Mouse (Mus musculus) liver, embryonic 14.5 days (tissue): ENCODE data around the gene Sel1l2. TPM values are rescaled to one million over a fixed set of nuclear protein-coding genes. Genes with fewer than 3 reads are reported as not detected.

ENCODE experiments used
- ATAC-seq: fragments of 200-750 bp; cut with Nextera tagmentation; 2 replicates; pipeline ENCODE4 v1.8.0; 2017; ENCODE audit warnings: moderate number of reproducible peaks, mild to moderate bottlenecking, moderate library complexity; ENCODE audit not compliant: insufficient read depth
- DNase-seq, 3 experiments: peaks; one replicate each; pipeline ENCODE4 v3.0.0-alpha.2; 2012 to 2013; ENCODE audit warnings: low read depth in 3 of 3, low spot score in 3 of 3
- H3K27ac ChIP-seq: fragments of 300-500 bp; sonication (generic); 2 replicates; pipeline ENCODE4 v1.5.1; 2014; ENCODE audit warnings: moderate library complexity, mild to moderate bottlenecking, control low read depth, inconsistent platforms
- H3K27me3 ChIP-seq: fragments of 300-500 bp; sonication (generic); 2 replicates; pipeline ENCODE4 v1.6.1; 2014; ENCODE audit warnings: mild to moderate bottlenecking, low read length, moderate library complexity; ENCODE audit not compliant: control insufficient read depth, insufficient read depth
- H3K36me3 ChIP-seq: fragments of 300-500 bp; sonication (generic); replicated peaks from 2 replicates; pipeline ENCODE4 v1.6.1; 2014; ENCODE audit warnings: low read depth; ENCODE audit not compliant: control insufficient read depth, insufficient read depth
- H3K4me1 ChIP-seq, 2 experiments: fragments of 200-500 bp in 1 of 2; fragments of 300-500 bp in 1 of 2; sonication (generic) in 1 of 2; replicated peaks; 2 replicates each; pipeline ENCODE4 v1.6.1; 2012 to 2014; ENCODE audit warnings: antibody characterized with exemption in 1 of 2, inconsistent platforms in 1 of 2, low read length in 1 of 2; ENCODE audit not compliant: control insufficient read depth in 2 of 2, insufficient read depth in 2 of 2
- H3K4me2 ChIP-seq: fragments of 300-500 bp; sonication (generic); 2 replicates; pipeline ENCODE4 v1.6.1; 2014; ENCODE audit warnings: low read depth, mild to moderate bottlenecking, control low read depth, moderate library complexity
- H3K4me3 ChIP-seq, 2 experiments: fragments of 200-500 bp in 1 of 2; fragments of 300-500 bp in 1 of 2; sonication (generic) in 1 of 2; 2 replicates each; pipeline ENCODE4 v1.5.1; 2012 to 2014; ENCODE audit warnings: low read depth in 2 of 2, low read length in 2 of 2, mild to moderate bottlenecking in 2 of 2, control low read depth in 1 of 2, inconsistent platforms in 1 of 2, moderate library complexity in 1 of 2; ENCODE audit not compliant: insufficient read depth in 1 of 2
- H3K9ac ChIP-seq: fragments of 300-500 bp; sonication (generic); replicated peaks from 2 replicates; pipeline ENCODE4 v1.6.1; 2014; ENCODE audit warnings: mild to moderate bottlenecking, control low read depth, moderate library complexity
- H3K9me3 ChIP-seq: fragments of 300-500 bp; sonication (generic); 2 replicates; pipeline ENCODE4 v1.6.1; 2016; ENCODE audit warnings: low read length, mixed read lengths; ENCODE audit not compliant: control insufficient read depth
- CTCF ChIP-seq: IDR thresholded peaks from 2 replicates; pipeline ENCODE4 v1.5.1; 2016; ENCODE audit warnings: antibody characterized with exemption, low read depth, control low read depth
- EP300 ChIP-seq: IDR thresholded peaks from 2 replicates; pipeline ENCODE4 v1.6.1; 2016; ENCODE audit warnings: antibody characterized with exemption, low read depth
- WGBS: fragments of 180-500 bp; shearing (Covaris S2); extraction: QIAGEN DNeasy Blood & Tissue Kit; methylation state at CpG from one replicate; pipeline ENCODE4 v1.1.7; 2014; ENCODE audit not compliant: insufficient replicate concordance; 5-methylcytosine and 5-hydroxymethylcytosine counted together
- polyA plus RNA-seq, 2 experiments: library from polyadenylated mRNA; depleted of rRNA in 1 of 2; stranded (reverse) in 1 of 2; unstranded in 1 of 2; fragments of >200 nt; fragmentation: Nextera tagmentation in 1 of 2; extraction: Ambion mirVana in 1 of 2; gene quantifications; 2 replicates each; pipeline versions ENCODE4 v1.2.1 to v1.2.3; 2012 to 2014

Sel1l2 gene
- polyA plus RNA-seq, 2 experiments = not detected

- Histone ChIP-seq H3K4me3 (no peak overlapping the region), H3K9ac (no peak overlapping the region), H3K9me3 (no peaks in the 10 kb centered on the region), H3K27me3 (no peaks in the 10 kb centered on the region), H3K36me3 (no peaks in the 10 kb centered on the region), H3K4me1 (no peaks in the 10 kb centered on the region), H3K27ac (no peak overlapping the region), H3K4me2 (no peak overlapping the region)
- no peak for DNase-seq
- ATAC-seq = no peak
- 58% methylated on average over 7 of the region's 7 CpGs for WGBS
- no peak for TF ChIP-seq EP300
- no peak for TF ChIP-seq CTCF
Observed at GRCm38 (mm10) chr2:140254256-140254655, 135.2 kb downstream of the Sel1l2 start.

DNA sequence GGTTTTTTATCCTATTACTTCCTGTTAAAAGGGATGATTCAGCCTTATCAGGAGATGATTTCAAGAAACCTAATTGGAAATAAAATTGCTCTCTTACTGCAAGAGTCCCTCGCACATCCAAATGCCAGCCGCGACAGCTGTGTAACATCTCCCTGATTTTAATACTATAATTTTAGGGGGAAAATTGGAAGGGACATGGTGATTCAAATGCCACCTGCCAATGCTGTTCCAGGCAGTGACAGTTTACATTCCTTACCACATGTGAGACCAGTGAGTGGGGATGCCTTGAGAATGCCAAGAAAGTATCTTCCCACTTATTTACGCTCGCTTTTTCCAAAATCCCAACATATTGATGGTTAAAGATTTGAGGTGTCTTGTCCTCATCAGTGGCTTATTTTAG, 146.4 kb downstream of the Sel1l2 start:
- Histone ChIP-seq H3K4me1 (no peaks in the 10 kb centered on the region), H3K9me3 (no peaks in the 10 kb centered on the region), H3K4me2 (no peak overlapping the region), H3K36me3 (no peaks in the 10 kb centered on the region), H3K4me3 (no peak overlapping the region), H3K27ac (no peak overlapping the region), H3K9ac (no peak overlapping the region), H3K27me3 (no peaks in the 10 kb centered on the region)
- ATAC-seq (no peak), DNase-seq (no peak)
- 88% methylated on average over 5 of the region's 5 CpGs for WGBS
- TF ChIP-seq EP300 (no peak), CTCF (no peak)

GRCm38 (mm10) chr2:140242398-140242797, 147.1 kb downstream of the Sel1l2 start:
- Histone ChIP-seq H3K4me1 (no peaks in the 10 kb centered on the region), H3K27ac (no peak overlapping the region), H3K9me3 (no peaks in the 10 kb centered on the region), H3K4me3 (no peak overlapping the region), H3K27me3 (no peaks in the 10 kb centered on the region), H3K9ac (no peak overlapping the region), H3K36me3 (no peaks in the 10 kb centered on the region), H3K4me2 (no peak overlapping the region)
- WGBS = 62% methylated on average over 5 of the region's 5 CpGs
- ATAC-seq (no peak), DNase-seq (no peak)
- TF ChIP-seq EP300 = no peak
- TF ChIP-seq CTCF = no peak

- no peak for DNase-seq
- no peak overlapping the region for H3K9ac ChIP-seq
Observed at GRCm38 (mm10) chr2:140237245-140237644, 152.3 kb downstream of the Sel1l2 start.

DNA sequence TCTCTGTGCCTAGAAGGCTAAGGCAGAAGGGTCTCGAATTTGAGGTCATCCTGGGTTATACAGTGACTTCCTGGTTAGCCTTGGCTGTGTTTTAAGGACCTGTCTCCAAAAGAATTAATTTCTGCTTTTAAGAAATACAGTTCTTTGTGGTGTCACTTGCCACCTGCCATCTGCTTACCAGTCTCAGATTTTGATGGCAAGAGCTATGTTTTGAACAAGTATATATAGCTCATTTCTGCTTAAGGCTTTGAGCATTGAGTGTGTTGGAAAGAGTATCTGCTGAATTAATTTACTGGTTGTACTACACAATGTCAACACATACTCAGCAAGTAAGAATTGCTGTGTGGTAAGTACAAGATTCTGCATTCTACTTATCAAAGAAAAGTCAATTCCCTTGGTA, 159.2 kb downstream of the Sel1l2 start:
- ATAC-seq (no peak), DNase-seq (no peak)
- no peaks in the 10 kb centered on the region for H3K36me3 ChIP-seq
- H3K9me3 ChIP-seq = no peaks in the 10 kb centered on the region
- no peak overlapping the region for H3K4me2 ChIP-seq
- WGBS = 38% methylated on average over 1 of the region's 1 CpGs
- no peaks in the 10 kb centered on the region for H3K4me1 ChIP-seq
- H3K9ac ChIP-seq = no peak overlapping the region
- no peak for TF ChIP-seq EP300
- TF ChIP-seq CTCF = no peak
- H3K27me3 ChIP-seq = no peaks in the 10 kb centered on the region
- H3K27ac ChIP-seq = no peak overlapping the region
- no peak overlapping the region for H3K4me3 ChIP-seq

More at GRCm38 (mm10) chr2:140237245-140237644, 152.3 kb downstream of the Sel1l2 start:
- WGBS = 55% methylated on average over 6 of the region's 6 CpGs
- TF ChIP-seq EP300 (no peak), CTCF (no peak)
- Histone ChIP-seq H3K4me1 (no peaks in the 10 kb centered on the region), H3K4me3 (no peak overlapping the region), H3K4me2 (no peak overlapping the region), H3K27ac (no peak overlapping the region), H3K36me3 (no peaks in the 10 kb centered on the region), H3K27me3 (no peaks in the 10 kb centered on the region), H3K9me3 (no peaks in the 10 kb centered on the region)
- ATAC-seq = no peak
